Mouse (Mus musculus) kidney, embryonic 15.5 days (tissue): ENCODE measurements around the gene Csmd2. TPM values are rescaled to one million over a fixed set of nuclear protein-coding genes. Genes with fewer than 3 reads are reported as not detected.

Source experiments
- ATAC-seq: fragments of 200-750 bp; cut with Nextera tagmentation; replicated peaks from 2 replicates; pipeline ENCODE4 v1.8.0; 2017; ENCODE audit warnings: moderate TSS enrichment; ENCODE audit not compliant: low FRiP score
- H3K27ac ChIP-seq: fragments of 300-500 bp; sonication (generic); 2 replicates; pipeline ENCODE4 v1.5.1; 2015; ENCODE audit warnings: mild to moderate bottlenecking, inconsistent platforms
- H3K27me3 ChIP-seq: fragments of 300-500 bp; sonication (generic); 2 replicates; pipeline ENCODE4 v1.6.1; 2015; ENCODE audit warnings: inconsistent platforms
- H3K36me3 ChIP-seq: fragments of 300-500 bp; sonication (generic); 2 replicates; pipeline ENCODE4 v1.6.1; 2015; ENCODE audit warnings: inconsistent platforms
- H3K4me1 ChIP-seq: fragments of 300-500 bp; sonication (generic); 2 replicates; pipeline ENCODE4 v1.6.1; 2015; ENCODE audit warnings: inconsistent platforms
- H3K4me2 ChIP-seq: fragments of 300-500 bp; sonication (generic); 2 replicates; pipeline ENCODE4 v1.6.1; 2015; ENCODE audit warnings: moderate library complexity, mild to moderate bottlenecking, inconsistent platforms
- H3K4me3 ChIP-seq: fragments of 300-500 bp; sonication (generic); replicated peaks from 2 replicates; pipeline ENCODE4 v1.5.1; 2015; ENCODE audit warnings: mild to moderate bottlenecking, inconsistent platforms
- H3K9ac ChIP-seq: fragments of 300-500 bp; sonication (generic); 2 replicates; pipeline ENCODE4 v1.6.1; 2015; ENCODE audit warnings: mild to moderate bottlenecking, inconsistent platforms
- H3K9me3 ChIP-seq: fragments of 300-500 bp; sonication (generic); replicated peaks from 2 replicates; pipeline ENCODE4 v1.6.1; 2016; ENCODE audit warnings: inconsistent platforms
- WGBS: fragments of 180-500 bp; shearing (Covaris S2); methylation state at CpG from one replicate; pipeline ENCODE4 v1.1.7; 2015; ENCODE audit warnings: mixed read lengths; 5-methylcytosine and 5-hydroxymethylcytosine counted together
- polyA plus RNA-seq: library from polyadenylated mRNA; unstranded; fragments of >200 nt; fragmentation: Nextera tagmentation; extraction: Ambion mirVana; gene quantifications from 2 replicates; pipeline ENCODE4 v1.2.1, GENCODE M21; 2015

The Csmd2 gene
- polyA plus RNA-seq, 1 experiment from 2014 or later = 0.23 TPM

- Histone ChIP-seq H3K4me3 (no peak overlapping the region), H3K27ac (no peak overlapping the region), H3K27me3 (no peaks in the 10 kb centered on the region), H3K9ac (no peak overlapping the region), H3K9me3 (no peaks in the 10 kb centered on the region), H3K4me1 (peaks cover 14% of the 10 kb centered on the region), H3K36me3 (no peaks in the 10 kb centered on the region), H3K4me2 (no peak overlapping the region)
- 72% methylated on average over 9 of the region's 9 CpGs for WGBS
- ATAC-seq = no peak
These were observed 281.7 kb downstream of the Csmd2 start for GRCm38 (mm10) chr4:128269261-128269875.

DNA sequence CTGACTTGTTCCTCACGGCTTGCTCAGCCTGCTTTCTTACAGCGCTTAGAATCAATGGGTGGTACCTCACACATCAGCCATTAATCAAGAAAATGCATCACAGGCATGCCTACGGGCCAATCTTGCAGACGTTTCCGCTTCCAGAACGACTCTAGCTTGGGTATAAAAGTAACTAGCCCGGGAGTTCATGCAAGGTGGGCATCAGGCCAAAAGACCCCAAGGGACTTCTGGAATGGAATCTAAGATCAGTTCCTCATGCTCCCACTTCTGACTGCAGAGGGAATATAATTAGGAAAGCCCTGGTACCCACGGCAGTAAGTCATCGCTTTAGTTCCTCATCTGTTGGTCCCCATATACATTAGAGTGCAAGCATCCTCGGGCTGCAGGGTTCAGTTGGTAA lies 282.5 kb downstream of the Csmd2 start:
- 55% methylated on average over 10 of the region's 10 CpGs for WGBS
- Histone ChIP-seq H3K4me3 (no peak overlapping the region), H3K4me2 (no peak overlapping the region), H3K36me3 (no peaks in the 10 kb centered on the region), H3K9me3 (no peaks in the 10 kb centered on the region), H3K4me1 (peaks cover 14% of the 10 kb centered on the region), H3K27ac (no peak overlapping the region), H3K27me3 (no peaks in the 10 kb centered on the region), H3K9ac (no peak overlapping the region)
- no peak for ATAC-seq

DNA sequence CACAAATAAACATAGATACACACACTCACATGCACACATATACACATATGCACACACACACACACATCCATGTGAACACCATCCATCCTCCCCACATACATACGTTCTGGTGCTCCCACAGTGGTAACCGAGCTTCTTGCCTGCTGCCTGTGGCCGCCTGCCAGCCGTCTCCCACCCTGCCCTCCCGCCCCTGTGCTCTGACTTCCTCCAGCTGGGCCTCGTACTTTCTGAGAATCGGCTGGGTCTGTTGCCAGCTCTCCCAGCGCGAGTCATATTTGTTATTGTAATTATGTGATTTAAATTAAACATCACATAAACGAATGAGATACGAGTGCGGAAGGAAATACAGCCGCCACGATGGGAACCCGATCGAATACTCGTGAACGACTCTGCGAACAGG lies 283.3 kb downstream of the Csmd2 start:
- no peaks in the 10 kb centered on the region for H3K36me3 ChIP-seq
- no peaks in the 10 kb centered on the region for H3K9me3 ChIP-seq
- H3K27me3 ChIP-seq = no peaks in the 10 kb centered on the region
- H3K4me2 ChIP-seq = no peak overlapping the region
- H3K4me3 ChIP-seq = no peak overlapping the region
- H3K4me1 ChIP-seq = peaks cover 14% of the 10 kb centered on the region
- H3K9ac ChIP-seq = no peak overlapping the region
- H3K27ac ChIP-seq = no peak overlapping the region
- 55% methylated on average over 19 of the region's 19 CpGs for WGBS
- no peak for ATAC-seq

- no peak for ATAC-seq
- Histone ChIP-seq H3K27me3 (no peaks in the 10 kb centered on the region), H3K9ac (no peak overlapping the region), H3K36me3 (no peaks in the 10 kb centered on the region), H3K4me2 (no peak overlapping the region), H3K27ac (no peak overlapping the region), H3K4me3 (no peak overlapping the region), H3K4me1 (peaks cover 14% of the 10 kb centered on the region), H3K9me3 (no peaks in the 10 kb centered on the region)
- WGBS = 61% methylated on average over 6 of the region's 6 CpGs
These were observed 284.8 kb downstream of the Csmd2 start for GRCm38 (mm10) chr4:128272501-128272900.

DNA sequence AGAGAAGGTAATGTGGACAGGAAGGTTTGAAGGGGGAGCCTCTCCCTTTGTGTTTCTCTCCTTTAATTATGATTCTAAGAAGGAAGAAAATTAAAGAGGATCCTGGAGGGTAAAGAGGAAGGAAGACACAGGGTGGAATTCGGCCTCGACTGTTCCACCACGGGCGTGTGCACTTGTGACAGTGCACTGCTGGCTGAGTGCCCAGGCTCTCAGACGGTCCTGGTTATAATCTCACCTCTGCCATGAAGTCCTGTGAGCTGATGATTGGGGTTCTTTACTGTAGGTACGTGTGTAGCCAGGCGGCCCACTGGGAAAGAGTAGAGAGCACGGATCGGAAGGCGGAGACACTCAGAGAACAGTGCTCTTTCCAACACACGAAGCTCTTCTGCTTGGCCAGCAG lies 285.5 kb downstream of the Csmd2 start:
- Histone ChIP-seq H3K4me2 (no peak overlapping the region), H3K9me3 (no peaks in the 10 kb centered on the region), H3K9ac (no peak overlapping the region), H3K4me1 (peaks cover 14% of the 10 kb centered on the region), H3K27me3 (no peaks in the 10 kb centered on the region), H3K4me3 (no peak overlapping the region), H3K27ac (no peak overlapping the region), H3K36me3 (no peaks in the 10 kb centered on the region)
- 78% methylated on average over 11 of the region's 11 CpGs for WGBS
- no peak for ATAC-seq

DNA sequence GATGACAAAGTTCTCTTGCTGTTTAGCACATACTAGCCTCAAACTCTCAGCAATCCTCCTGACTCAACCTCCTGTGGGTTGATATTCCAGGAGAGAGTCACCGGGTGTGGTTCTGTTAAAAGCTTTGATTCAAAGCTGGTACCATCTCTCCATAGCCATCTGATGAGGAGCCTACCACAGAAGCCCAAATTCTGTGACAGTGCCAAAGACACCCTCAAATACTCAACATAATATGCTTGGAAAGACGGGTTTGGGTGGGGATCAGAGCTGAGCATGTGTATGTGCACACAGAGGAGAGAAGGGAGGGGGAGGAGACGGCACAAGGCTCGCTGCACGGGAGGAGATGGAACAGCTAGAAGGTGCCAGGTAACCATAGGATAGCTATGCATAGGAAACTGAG lies 287.5 kb downstream of the Csmd2 start:
- Histone ChIP-seq H3K36me3 (no peaks in the 10 kb centered on the region), H3K9me3 (no peaks in the 10 kb centered on the region), H3K27me3 (no peaks in the 10 kb centered on the region), H3K4me2 (no peak overlapping the region), H3K9ac (no peak overlapping the region), H3K4me3 (no peak overlapping the region), H3K4me1 (peaks cover 5% of the 10 kb centered on the region; the same call in 1 of the 2 replicates), H3K27ac (no peak overlapping the region)
- WGBS = 81% methylated on average over 5 of the region's 5 CpGs
- no peak for ATAC-seq

GRCm38 (mm10) chr4:128275586-128275985 lies 287.9 kb downstream of the Csmd2 start:
- Histone ChIP-seq H3K9ac (no peak overlapping the region), H3K36me3 (no peaks in the 10 kb centered on the region), H3K4me1 (peaks cover under 1% of the 10 kb centered on the region; the same call in 1 of the 2 replicates), H3K27me3 (no peaks in the 10 kb centered on the region), H3K27ac (no peak overlapping the region), H3K4me3 (no peak overlapping the region), H3K4me2 (no peak overlapping the region), H3K9me3 (no peaks in the 10 kb centered on the region)
- 77% methylated on average over 6 of the region's 6 CpGs for WGBS
- no peak for ATAC-seq

DNA sequence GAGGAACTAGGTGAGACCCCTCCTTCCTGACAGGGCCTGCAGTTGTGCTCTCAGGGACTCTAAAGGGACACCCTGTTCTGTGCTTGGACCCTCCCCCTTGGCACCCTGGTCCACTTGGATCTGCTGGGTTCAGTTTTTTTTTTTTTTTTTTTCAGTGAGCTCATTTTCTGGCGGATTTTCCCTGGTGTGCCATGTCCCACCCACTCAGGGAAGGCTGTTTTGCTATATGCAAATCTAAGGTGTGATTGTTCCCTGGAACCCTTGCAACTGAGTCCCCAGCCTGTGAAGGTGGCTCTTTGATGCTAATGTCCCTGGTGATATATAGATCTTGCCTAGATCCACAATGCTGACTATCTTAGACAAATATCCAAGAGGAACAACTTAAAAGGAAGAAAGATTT lies 297.4 kb downstream of the Csmd2 start:
- H3K27me3 ChIP-seq = no peaks in the 10 kb centered on the region
- H3K36me3 ChIP-seq = no peaks in the 10 kb centered on the region
- no peaks in the 10 kb centered on the region for H3K9me3 ChIP-seq
- no peak overlapping the region for H3K4me3 ChIP-seq
- ATAC-seq = no peak
- no peak overlapping the region for H3K9ac ChIP-seq
- WGBS = 63% methylated on average over 1 of the region's 1 CpGs
- H3K27ac ChIP-seq = no peak overlapping the region
- H3K4me1 ChIP-seq = no peaks in the 10 kb centered on the region
- H3K4me2 ChIP-seq = no peak overlapping the region

- H3K9ac ChIP-seq = no peak overlapping the region
- no peak overlapping the region for H3K27ac ChIP-seq
- H3K4me1 ChIP-seq = 0 out of 2 replicates have a peak, but pooled peaks cover 3% of the 10 kb centered on the region
- WGBS = 78% methylated on average over 7 of the region's 7 CpGs
- no peak overlapping the region for H3K4me3 ChIP-seq
- H3K36me3 ChIP-seq = no peaks in the 10 kb centered on the region
- ATAC-seq = no peak
- no peak overlapping the region for H3K4me2 ChIP-seq
- H3K9me3 ChIP-seq = no peaks in the 10 kb centered on the region
- no peaks in the 10 kb centered on the region for H3K27me3 ChIP-seq
These were observed 300.4 kb downstream of the Csmd2 start for GRCm38 (mm10) chr4:128288095-128288494.

- Histone ChIP-seq H3K9me3 (no peaks in the 10 kb centered on the region), H3K4me2 (no peak overlapping the region), H3K27ac (no peak overlapping the region), H3K4me1 (no peaks in the 10 kb centered on the region), H3K36me3 (no peaks in the 10 kb centered on the region), H3K4me3 (no peak overlapping the region), H3K27me3 (no peaks in the 10 kb centered on the region), H3K9ac (no peak overlapping the region)
- 77% methylated on average over 8 of the region's 8 CpGs for WGBS
- no peak for ATAC-seq
These were observed 316.4 kb downstream of the Csmd2 start for GRCm38 (mm10) chr4:128304049-128304448.

GRCm38 (mm10) chr4:128306011-128306410 lies 318.4 kb downstream of the Csmd2 start:
- H3K36me3 ChIP-seq = no peaks in the 10 kb centered on the region
- H3K9ac ChIP-seq = no peak overlapping the region
- no peaks in the 10 kb centered on the region for H3K4me1 ChIP-seq
- H3K4me3 ChIP-seq = no peak overlapping the region
- H3K27ac ChIP-seq = no peak overlapping the region
- 93% methylated on average over 8 of the region's 8 CpGs for WGBS
- no peaks in the 10 kb centered on the region for H3K27me3 ChIP-seq
- no peak for ATAC-seq
- no peaks in the 10 kb centered on the region for H3K9me3 ChIP-seq
- H3K4me2 ChIP-seq = no peak overlapping the region

- no peaks in the 10 kb centered on the region for H3K9me3 ChIP-seq
- no peaks in the 10 kb centered on the region for H3K4me1 ChIP-seq
- WGBS = 71% methylated on average over 5 of the region's 5 CpGs
- H3K4me3 ChIP-seq = no peak overlapping the region
- no peak overlapping the region for H3K27ac ChIP-seq
- H3K36me3 ChIP-seq = no peaks in the 10 kb centered on the region
- ATAC-seq = no peak
- H3K9ac ChIP-seq = no peak overlapping the region
- no peak overlapping the region for H3K4me2 ChIP-seq
- H3K27me3 ChIP-seq = no peaks in the 10 kb centered on the region
These were observed 327.7 kb downstream of the Csmd2 start for GRCm38 (mm10) chr4:128315328-128315727.

DNA sequence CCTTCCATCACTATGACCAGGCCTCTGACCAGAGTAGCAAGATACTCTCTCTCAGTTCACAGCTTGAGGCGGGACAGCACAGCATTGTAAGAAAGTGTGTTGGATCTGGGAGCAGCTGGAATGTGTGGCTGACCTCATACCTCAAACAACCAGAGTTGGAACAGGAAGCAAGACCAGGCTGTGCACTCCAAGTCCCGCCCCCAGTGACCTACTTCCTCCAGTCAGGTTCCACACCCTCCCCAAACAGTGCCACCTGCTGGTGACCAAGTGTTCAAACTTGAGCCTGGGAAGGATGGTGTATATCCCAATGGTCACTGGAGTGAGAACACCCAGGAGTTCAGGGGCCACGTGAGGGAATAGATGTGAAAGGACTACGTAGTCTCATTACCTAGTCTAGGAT lies 330.3 kb downstream of the Csmd2 start:
- Histone ChIP-seq H3K27ac (no peak overlapping the region), H3K9me3 (no peaks in the 10 kb centered on the region), H3K4me2 (no peak overlapping the region), H3K9ac (no peak overlapping the region), H3K36me3 (no peaks in the 10 kb centered on the region), H3K4me1 (no peaks in the 10 kb centered on the region), H3K27me3 (no peaks in the 10 kb centered on the region), H3K4me3 (no peak overlapping the region)
- no peak for ATAC-seq
- 88% methylated on average over 4 of the region's 4 CpGs for WGBS
